Mouse (Mus musculus) forebrain, embryonic 16.5 days (tissue): ENCODE data around the gene Gm11032. TPM values are rescaled to one million over a fixed set of nuclear protein-coding genes. Genes with fewer than 3 reads are reported as not detected.

Experiments
- ATAC-seq: fragments of 200-750 bp; cut with Nextera tagmentation; 2 replicates; pipeline ENCODE4 v1.8.0; 2017; ENCODE audit warnings: mild to moderate bottlenecking, moderate library complexity
- H3K27ac ChIP-seq: fragments of 300-500 bp; sonication (generic); 2 replicates; pipeline ENCODE4 v1.5.1; 2014; ENCODE audit warnings: low read length, control low read depth
- H3K27me3 ChIP-seq: fragments of 300-500 bp; sonication (generic); replicated peaks from 2 replicates; pipeline ENCODE4 v1.6.1; 2014; ENCODE audit warnings: low read length; ENCODE audit not compliant: control insufficient read depth, insufficient read depth
- H3K36me3 ChIP-seq: fragments of 300-500 bp; sonication (generic); 2 replicates; pipeline ENCODE4 v1.6.1; 2014; ENCODE audit not compliant: control insufficient read depth, insufficient read depth
- H3K4me1 ChIP-seq: fragments of 300-500 bp; sonication (generic); replicated peaks from 2 replicates; pipeline ENCODE4 v1.6.1; 2014; ENCODE audit warnings: low read length; ENCODE audit not compliant: control insufficient read depth, insufficient read depth
- H3K4me2 ChIP-seq: fragments of 300-500 bp; sonication (generic); 2 replicates; pipeline ENCODE4 v1.6.1; 2014; ENCODE audit warnings: mild to moderate bottlenecking, low read length, control low read depth
- H3K4me3 ChIP-seq: fragments of 300-500 bp; sonication (generic); replicated peaks from 2 replicates; pipeline ENCODE4 v1.5.1; 2014; ENCODE audit warnings: mild to moderate bottlenecking, low read length, control low read depth
- H3K9ac ChIP-seq: fragments of 300-500 bp; sonication (generic); replicated peaks from 2 replicates; pipeline ENCODE4 v1.6.1; 2014; ENCODE audit warnings: low read depth, low read length, control low read depth
- H3K9me3 ChIP-seq: fragments of 300-500 bp; sonication (generic); 2 replicates; pipeline ENCODE4 v1.6.1; 2016; ENCODE audit warnings: low read length; ENCODE audit not compliant: control insufficient read depth
- WGBS: fragments of 180-500 bp; shearing (Covaris S2); extraction: QIAGEN DNeasy Blood & Tissue Kit; methylation state at CpG from one replicate; pipeline ENCODE4 v1.1.7; 2014; 5-methylcytosine and 5-hydroxymethylcytosine counted together
- polyA plus RNA-seq: library from polyadenylated mRNA; unstranded; fragments of >200 nt; fragmentation: Nextera tagmentation; extraction: Ambion mirVana; gene quantifications from 2 replicates; pipeline ENCODE4 v1.2.1, GENCODE M21; 2015

Gene Gm11032
- polyA plus RNA-seq, 1 experiment from 2014 or later = not detected

DNA sequence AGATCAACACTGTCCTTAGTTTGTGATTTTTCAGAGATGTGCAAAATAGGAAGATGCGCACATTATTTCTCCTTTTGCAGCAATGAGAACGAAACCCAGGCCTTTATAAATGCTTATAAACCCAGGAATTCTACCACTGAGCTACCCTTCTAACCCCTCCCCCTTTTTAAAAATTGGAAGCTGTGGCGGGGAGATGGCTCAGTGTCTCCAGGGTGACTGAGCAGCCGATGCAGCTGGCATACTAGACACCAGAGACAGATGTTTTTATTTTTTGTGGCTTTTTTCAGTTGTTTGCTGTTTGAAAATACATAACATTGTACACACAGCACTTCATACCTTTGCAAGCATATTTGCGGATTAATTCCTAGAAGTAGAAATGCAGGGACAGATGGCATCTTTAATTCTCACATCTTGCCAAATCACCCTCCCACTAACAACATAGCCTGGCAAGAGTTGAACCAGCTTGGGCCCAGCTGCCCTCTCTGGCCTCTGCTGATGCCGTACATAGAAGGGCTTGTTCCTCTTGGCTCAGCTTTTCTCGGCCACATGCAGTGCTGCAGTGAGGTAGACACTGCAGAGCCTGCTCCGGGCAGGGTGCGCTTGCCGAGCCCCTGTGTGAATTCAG is 42.1 kb downstream of the Gm11032 start:
- Histone ChIP-seq H3K4me3 (no peak overlapping the region), H3K4me1 (0 out of 2 replicates have a peak, but pooled peaks cover 9% of the 10 kb centered on the region), H3K4me2 (no peak overlapping the region), H3K27ac (peak overlapping the region; percentile 3; the same call in 1 of the 2 replicates), H3K27me3 (no peaks in the 10 kb centered on the region), H3K9ac (no peak overlapping the region), H3K9me3 (no peaks in the 10 kb centered on the region), H3K36me3 (0 out of 2 replicates have a peak, but pooled peaks cover 10% of the 10 kb centered on the region)
- 64% methylated on average over 10 of the region's 10 CpGs for WGBS
- ATAC-seq = peak; percentile 62; the same call in 1 of the 2 replicates

GRCm38 (mm10) chr11:4662496-4662878 is 42.6 kb downstream of the Gm11032 start:
- Histone ChIP-seq H3K27ac (peak overlapping the region; percentile 3; the same call in 1 of the 2 replicates), H3K4me2 (no peak overlapping the region), H3K36me3 (0 out of 2 replicates have a peak, but pooled peaks cover 12% of the 10 kb centered on the region), H3K4me3 (no peak overlapping the region), H3K4me1 (0 out of 2 replicates have a peak, but pooled peaks cover 9% of the 10 kb centered on the region), H3K9ac (no peak overlapping the region), H3K27me3 (no peaks in the 10 kb centered on the region), H3K9me3 (no peaks in the 10 kb centered on the region)
- 86% methylated on average over 11 of the region's 11 CpGs for WGBS
- ATAC-seq = peak; percentile 10; the same call in 1 of the 2 replicates

Other genes with a start within 250 kb of the Gm11032 start
- gene Hormad2, start 179.0 kb upstream of the Gm11032 start, polyA plus RNA-seq = 0.18 TPM in 1 of 2 replicates, not detected in the other
- gene Mtmr3, start 25.2 kb upstream of the Gm11032 start, polyA plus RNA-seq = 42.1 and 45.3 TPM in 2 replicates
- 25.5 and 27.3 TPM in 2 replicates for gene Ascc2, start 17.7 kb downstream of the Gm11032 start, polyA plus RNA-seq
- 487 and 509 TPM in 2 replicates for gene Uqcr10, start 84.3 kb downstream of the Gm11032 start, polyA plus RNA-seq
- 70.2 and 75.5 TPM in 2 replicates for gene Zmat5, start 84.6 kb downstream of the Gm11032 start, polyA plus RNA-seq
- gene Cabp7, start 126.7 kb downstream of the Gm11032 start, polyA plus RNA-seq = 1.5 and 1.6 TPM in 2 replicates
- 72.9 and 76.7 TPM in 2 replicates for gene Nf2, start 229.5 kb downstream of the Gm11032 start, polyA plus RNA-seq